Mouse (Mus musculus) neural tube, embryonic 12.5 days (tissue): ENCODE measurements at regions not wholly inside any gene's neighbourhood (a gene's known extent, or its start where the extent isn't known, plus 50 kb on each side); places are given as distances from the start of the nearest gene placed in this dataset.
A peak's percentile ranks its signal among the peaks of the same experiment; 100 is the strongest.

ENCODE experiments used
- ATAC-seq: fragments of 200-750 bp; cut with Nextera tagmentation; 2 replicates; pipeline ENCODE4 v1.8.0; 2017; ENCODE audit warnings: low read depth, mild to moderate bottlenecking, moderate TSS enrichment, moderate library complexity; ENCODE audit not compliant: low FRiP score
- H3K27ac ChIP-seq: fragments of 300-500 bp; sonication (generic); 2 replicates; pipeline ENCODE4 v1.5.1; 2016
- H3K27me3 ChIP-seq: fragments of 300-500 bp; sonication (generic); replicated peaks from 2 replicates; pipeline ENCODE4 v1.6.1; 2016; ENCODE audit warnings: mild to moderate bottlenecking
- H3K36me3 ChIP-seq: fragments of 300-500 bp; sonication (generic); 2 replicates; pipeline ENCODE4 v1.6.1; 2016; ENCODE audit warnings: mild to moderate bottlenecking
- H3K4me1 ChIP-seq: fragments of 300-500 bp; sonication (generic); 2 replicates; pipeline ENCODE4 v1.6.1; 2016
- H3K4me2 ChIP-seq: fragments of 300-500 bp; sonication (generic); replicated peaks from 2 replicates; pipeline ENCODE4 v1.6.1; 2016; ENCODE audit warnings: mild to moderate bottlenecking
- H3K4me3 ChIP-seq: fragments of 300-500 bp; sonication (generic); 2 replicates; pipeline ENCODE4 v1.5.1; 2016
- H3K9ac ChIP-seq: fragments of 300-500 bp; sonication (generic); 2 replicates; pipeline ENCODE4 v1.6.1; 2016; ENCODE audit warnings: mild to moderate bottlenecking
- H3K9me3 ChIP-seq: fragments of 300-500 bp; sonication (generic); 2 replicates; pipeline ENCODE4 v1.6.1; 2016; ENCODE audit warnings: mild to moderate bottlenecking
- WGBS: fragments of 180-500 bp; shearing (Covaris S2); methylation state at CpG from one replicate; pipeline ENCODE4 v1.1.7; 2016; 5-methylcytosine and 5-hydroxymethylcytosine counted together

GRCm38 (mm10) chr6:99985322-99985721, 259.1 kb upstream of the Prok2 start:
- ATAC-seq = no peak
- Histone ChIP-seq H3K27me3 (peaks cover 18% of the 10 kb centered on the region), H3K9ac (no peak overlapping the region)

DNA sequence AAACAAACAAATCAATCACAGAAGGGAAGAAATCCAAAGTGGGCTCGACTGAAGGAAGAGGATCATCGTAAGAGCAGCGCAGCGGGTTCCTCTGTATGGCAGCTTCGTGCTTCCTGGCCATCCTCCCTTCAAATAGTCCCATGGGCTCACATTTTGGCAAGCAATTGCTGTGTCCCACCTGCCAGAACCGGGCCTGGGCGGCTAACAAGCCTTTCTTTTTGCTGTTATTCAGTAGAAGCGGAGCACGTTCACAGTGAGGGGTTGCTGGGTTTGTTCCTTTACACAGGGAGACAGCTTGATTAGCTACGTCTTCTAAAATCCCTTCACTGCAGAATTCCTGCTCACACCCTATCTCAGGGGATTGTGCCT, 258.6 kb upstream of the Prok2 start:
- H3K9ac ChIP-seq = no peak overlapping the region
- 35% methylated on average over 10 of the region's 10 CpGs for WGBS
- peaks cover 18% of the 10 kb centered on the region for H3K27me3 ChIP-seq
- H3K4me2 ChIP-seq = no peak overlapping the region
- no peaks in the 10 kb centered on the region for H3K9me3 ChIP-seq
- no peaks in the 10 kb centered on the region for H3K36me3 ChIP-seq
- H3K4me1 ChIP-seq = no peaks in the 10 kb centered on the region
- ATAC-seq = no peak
- H3K27ac ChIP-seq = no peak overlapping the region
- no peak overlapping the region for H3K4me3 ChIP-seq

More at GRCm38 (mm10) chr6:99985322-99985721, 259.1 kb upstream of the Prok2 start:
- no peak overlapping the region for H3K4me2 ChIP-seq
- no peak overlapping the region for H3K27ac ChIP-seq
- H3K9me3 ChIP-seq = no peaks in the 10 kb centered on the region
- H3K4me3 ChIP-seq = no peak overlapping the region
- 60% methylated on average over 5 of the region's 5 CpGs for WGBS
- no peaks in the 10 kb centered on the region for H3K36me3 ChIP-seq
- no peaks in the 10 kb centered on the region for H3K4me1 ChIP-seq

DNA sequence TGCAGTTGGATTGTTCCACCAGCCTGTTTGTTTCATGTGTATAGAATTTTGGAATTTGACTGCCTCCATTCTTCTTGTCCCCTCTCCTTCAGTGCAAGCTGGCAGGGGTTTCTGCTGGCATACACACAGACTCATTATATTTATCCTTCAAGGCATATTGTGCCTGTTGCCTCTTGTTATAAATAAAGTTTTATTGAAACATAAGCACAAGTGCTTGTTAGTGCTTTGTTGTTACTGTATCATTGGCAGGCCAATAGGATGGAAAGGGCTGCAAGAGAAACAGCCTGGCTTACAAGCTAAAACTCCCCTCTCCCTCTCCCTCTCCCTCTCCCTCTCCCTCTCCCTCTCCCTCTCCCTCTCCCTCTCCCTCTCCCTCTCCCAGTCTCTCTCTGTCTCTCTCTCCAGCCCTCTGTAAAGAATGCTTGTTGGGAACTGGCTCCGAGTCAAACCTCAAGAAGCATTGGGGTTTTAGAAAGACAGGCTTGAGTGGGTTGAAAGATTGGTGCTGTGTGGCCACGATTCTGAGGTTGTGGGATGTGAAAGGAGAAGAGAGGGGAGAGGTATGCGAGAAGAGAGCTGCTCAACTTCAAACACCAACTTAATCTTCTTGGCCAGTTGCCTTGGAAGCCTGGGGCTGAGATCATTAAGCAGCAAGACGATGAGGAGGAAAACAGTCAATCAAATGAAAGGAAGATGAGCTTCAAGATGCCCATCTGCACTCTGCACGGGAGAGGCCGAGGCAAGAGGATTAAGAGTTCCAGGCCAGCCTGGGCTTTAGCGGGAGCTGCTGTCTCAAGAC, 258.1 kb upstream of the Prok2 start:
- no peak for ATAC-seq
- Histone ChIP-seq H3K36me3 (no peaks in the 10 kb centered on the region), H3K9me3 (no peaks in the 10 kb centered on the region), H3K4me3 (no peak overlapping the region), H3K4me1 (no peaks in the 10 kb centered on the region; the same call in 1 of the 2 replicates), H3K9ac (no peak overlapping the region), H3K27ac (no peak overlapping the region), H3K27me3 (peaks cover 18% of the 10 kb centered on the region), H3K4me2 (no peak overlapping the region)
- 35% methylated on average over 7 of the region's 7 CpGs for WGBS

DNA sequence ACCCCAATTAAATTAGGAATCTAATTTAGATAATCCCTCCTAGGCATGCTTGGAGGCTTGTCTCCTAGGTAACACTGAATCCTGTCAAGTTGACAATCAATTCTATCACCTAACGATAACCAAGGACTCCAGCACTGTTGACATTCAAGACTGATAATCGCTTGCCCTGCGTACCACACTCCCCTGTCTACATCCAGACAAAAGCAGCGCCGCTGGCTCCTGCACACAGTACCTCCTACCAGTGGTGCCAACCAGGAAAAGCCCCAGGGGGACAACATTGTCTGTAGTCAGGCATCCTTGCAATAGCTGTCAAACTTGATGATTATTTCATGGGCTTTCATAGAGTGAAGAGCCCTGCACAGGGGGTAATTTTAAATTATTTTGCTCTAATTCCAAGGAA, 253.4 kb upstream of the Prok2 start:
- H3K4me3 ChIP-seq = no peak overlapping the region
- ATAC-seq = no peak
- no peaks in the 10 kb centered on the region; the same call in 1 of the 2 replicates for H3K4me1 ChIP-seq
- no peak overlapping the region for H3K4me2 ChIP-seq
- H3K27ac ChIP-seq = no peak overlapping the region
- H3K9ac ChIP-seq = no peak overlapping the region
- H3K27me3 ChIP-seq = 0 out of 2 replicates have a peak, but pooled peaks cover 2% of the 10 kb centered on the region
- H3K9me3 ChIP-seq = no peaks in the 10 kb centered on the region
- WGBS = 68% methylated on average over 5 of the region's 5 CpGs
- H3K36me3 ChIP-seq = no peaks in the 10 kb centered on the region

GRCm38 (mm10) chr6:99978164-99978746, 252.1 kb upstream of the Prok2 start:
- Histone ChIP-seq H3K36me3 (no peaks in the 10 kb centered on the region), H3K4me3 (no peak overlapping the region), H3K9ac (no peak overlapping the region), H3K4me1 (no peaks in the 10 kb centered on the region; the same call in 1 of the 2 replicates), H3K27me3 (no peaks in the 10 kb centered on the region), H3K4me2 (no peak overlapping the region), H3K9me3 (no peaks in the 10 kb centered on the region), H3K27ac (no peak overlapping the region)
- WGBS = 72% methylated on average over 6 of the region's 6 CpGs
- ATAC-seq = no peak

DNA sequence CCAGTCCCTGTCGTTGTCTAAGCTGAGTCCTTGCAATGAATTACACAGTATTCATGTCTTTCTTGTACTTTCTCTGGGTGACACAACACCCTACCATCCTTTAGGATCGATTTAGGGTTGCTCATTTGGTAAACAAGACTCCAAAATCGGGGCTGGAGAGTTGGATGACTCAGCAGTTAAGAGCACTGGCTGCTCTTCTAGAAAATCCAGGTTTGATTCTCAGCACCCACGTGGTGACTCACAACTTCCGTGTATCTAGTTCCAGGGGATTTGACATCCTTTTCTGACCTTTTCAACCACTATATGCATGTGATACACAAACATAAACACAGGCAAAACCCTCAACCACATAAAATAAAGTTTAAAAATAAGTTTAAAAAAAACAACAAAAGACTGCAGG, 250.0 kb upstream of the Prok2 start:
- H3K9me3 ChIP-seq = no peaks in the 10 kb centered on the region
- H3K27ac ChIP-seq = no peak overlapping the region
- no peak overlapping the region for H3K9ac ChIP-seq
- no peak overlapping the region for H3K4me2 ChIP-seq
- H3K4me1 ChIP-seq = peaks cover 5% of the 10 kb centered on the region
- no peaks in the 10 kb centered on the region for H3K36me3 ChIP-seq
- H3K27me3 ChIP-seq = peaks cover 5% of the 10 kb centered on the region; the same call in 1 of the 2 replicates
- H3K4me3 ChIP-seq = no peak overlapping the region
- 75% methylated on average over 5 of the region's 5 CpGs for WGBS
- no peak for ATAC-seq

DNA sequence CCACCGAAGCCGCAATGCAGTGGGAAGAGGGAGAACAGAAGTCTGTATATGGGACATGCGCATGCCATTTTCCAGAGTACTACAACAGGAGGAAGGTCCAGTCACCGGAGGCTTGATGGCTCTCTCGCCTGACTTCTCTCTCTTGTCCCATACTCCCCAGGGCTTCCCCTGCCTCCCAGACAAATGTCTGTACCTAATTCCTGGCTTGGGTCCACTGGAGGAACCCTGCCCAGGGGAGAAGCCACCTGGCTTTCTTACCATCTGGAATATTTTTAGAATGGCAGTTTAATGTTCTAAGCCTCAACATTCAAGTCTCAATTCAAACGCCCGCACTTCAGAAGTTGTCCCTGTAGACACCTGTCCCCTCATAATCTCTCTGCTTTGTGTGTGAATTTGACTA, 249.3 kb upstream of the Prok2 start:
- Histone ChIP-seq H3K4me3 (no peak overlapping the region), H3K4me1 (peaks cover 6% of the 10 kb centered on the region), H3K36me3 (no peaks in the 10 kb centered on the region), H3K27me3 (peaks cover 6% of the 10 kb centered on the region; the same call in 1 of the 2 replicates), H3K9me3 (no peaks in the 10 kb centered on the region), H3K9ac (no peak overlapping the region), H3K27ac (no peak overlapping the region), H3K4me2 (no peak overlapping the region)
- 87% methylated on average over 7 of the region's 7 CpGs for WGBS
- no peak for ATAC-seq

GRCm38 (mm10) chr6:99974464-99974863, 248.3 kb upstream of the Prok2 start:
- 86% methylated on average over 4 of the region's 4 CpGs for WGBS
- Histone ChIP-seq H3K4me3 (no peak overlapping the region), H3K27ac (no peak overlapping the region), H3K9me3 (no peaks in the 10 kb centered on the region), H3K4me2 (no peak overlapping the region), H3K9ac (no peak overlapping the region), H3K27me3 (peaks cover 6% of the 10 kb centered on the region; the same call in 1 of the 2 replicates), H3K4me1 (peaks cover 6% of the 10 kb centered on the region), H3K36me3 (no peaks in the 10 kb centered on the region)
- ATAC-seq = no peak

- no peak for ATAC-seq
- 41% methylated on average over 9 of the region's 9 CpGs for WGBS
- Histone ChIP-seq H3K27ac (no peak overlapping the region), H3K4me3 (no peak overlapping the region), H3K36me3 (no peaks in the 10 kb centered on the region), H3K9me3 (no peaks in the 10 kb centered on the region), H3K27me3 (peaks cover 6% of the 10 kb centered on the region; the same call in 1 of the 2 replicates), H3K4me1 (peaks cover 6% of the 10 kb centered on the region), H3K4me2 (no peak overlapping the region), H3K9ac (no peak overlapping the region)
Measured at GRCm38 (mm10) chr6:99971376-99971775, 245.2 kb upstream of the Prok2 start.

GRCm38 (mm10) chr6:99968889-99969288, 242.7 kb upstream of the Prok2 start:
- H3K9me3 ChIP-seq = 0 out of 2 replicates have a peak, but pooled peaks cover 9% of the 10 kb centered on the region
- peaks cover 6% of the 10 kb centered on the region; the same call in 1 of the 2 replicates for H3K27me3 ChIP-seq
- 62% methylated on average over 5 of the region's 5 CpGs for WGBS
- H3K4me2 ChIP-seq = no peak overlapping the region
- H3K9ac ChIP-seq = no peak overlapping the region
- H3K4me3 ChIP-seq = no peak overlapping the region
- no peaks in the 10 kb centered on the region for H3K36me3 ChIP-seq
- ATAC-seq = peak; percentile 50; the same call in 1 of the 2 replicates
- H3K4me1 ChIP-seq = peaks cover 6% of the 10 kb centered on the region
- no peak overlapping the region for H3K27ac ChIP-seq

DNA sequence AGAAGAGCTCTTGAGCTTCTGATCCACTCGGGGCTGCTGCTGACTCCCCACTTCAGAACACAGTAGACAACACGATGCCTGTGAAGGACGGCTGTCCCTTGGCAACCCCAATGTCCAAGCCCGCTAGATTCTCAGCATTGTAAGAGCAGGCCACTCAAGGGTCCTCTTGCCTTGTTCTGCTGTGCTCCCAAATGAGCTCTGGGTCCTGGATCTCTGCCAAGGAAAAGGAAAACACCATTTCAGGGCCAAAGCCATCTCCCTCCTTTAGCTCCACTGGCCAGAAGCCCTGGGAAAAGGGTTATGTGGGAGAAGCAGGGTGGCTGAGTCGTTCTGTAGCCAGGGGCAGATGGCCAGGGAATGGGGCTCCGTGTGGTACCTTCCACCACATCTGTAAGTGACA, 241.3 kb upstream of the Prok2 start:
- 87% methylated on average over 6 of the region's 6 CpGs for WGBS
- H3K4me2 ChIP-seq = no peak overlapping the region
- H3K9ac ChIP-seq = no peak overlapping the region
- H3K27ac ChIP-seq = no peak overlapping the region
- H3K4me3 ChIP-seq = no peak overlapping the region
- no peak for ATAC-seq
- 0 out of 2 replicates have a peak, but pooled peaks cover 9% of the 10 kb centered on the region for H3K9me3 ChIP-seq
- peaks cover 6% of the 10 kb centered on the region; the same call in 1 of the 2 replicates for H3K27me3 ChIP-seq
- H3K36me3 ChIP-seq = no peaks in the 10 kb centered on the region
- peaks cover 6% of the 10 kb centered on the region for H3K4me1 ChIP-seq

- no peaks in the 10 kb centered on the region for H3K4me1 ChIP-seq
- no peak for ATAC-seq
- WGBS = 61% methylated on average over 3 of the region's 3 CpGs
- H3K9ac ChIP-seq = no peak overlapping the region
- no peaks in the 10 kb centered on the region; the same call in 1 of the 2 replicates for H3K27me3 ChIP-seq
- H3K4me3 ChIP-seq = no peak overlapping the region
- no peak overlapping the region for H3K4me2 ChIP-seq
- no peaks in the 10 kb centered on the region for H3K36me3 ChIP-seq
- H3K27ac ChIP-seq = no peak overlapping the region
- 0 out of 2 replicates have a peak, but pooled peaks cover 9% of the 10 kb centered on the region for H3K9me3 ChIP-seq
Measured at GRCm38 (mm10) chr6:99964540-99964939, 238.3 kb upstream of the Prok2 start.
